Mouse (Mus musculus) liver, embryonic 13.5 days (tissue): ENCODE results near the gene Nck2. TPM values are rescaled to one million over a fixed set of nuclear protein-coding genes. Genes with fewer than 3 reads are reported as not detected.
A peak's percentile ranks its signal among the peaks of the same experiment; 100 is the strongest.
"Not testable (repeated sequence)": the region's sequence is repeated elsewhere in the genome, so short reads cannot be mapped to it uniquely, and the experiment has no call there.

Source experiments
- ATAC-seq: fragments of 200-750 bp; cut with Nextera tagmentation; 2 replicates; pipeline ENCODE4 v1.8.0; 2017; ENCODE audit warnings: low read depth, mild to moderate bottlenecking, moderate number of reproducible peaks, moderate library complexity
- DNase-seq: peaks from one replicate; pipeline ENCODE4 v3.0.0; 2022
- H3K27ac ChIP-seq: fragments of 300-500 bp; sonication (generic); 2 replicates; pipeline ENCODE4 v1.5.1; 2015; ENCODE audit warnings: moderate library complexity, mild to moderate bottlenecking, inconsistent platforms
- H3K27me3 ChIP-seq: fragments of 300-500 bp; sonication (generic); 2 replicates; pipeline ENCODE4 v1.6.1; 2015; ENCODE audit warnings: mild to moderate bottlenecking, inconsistent platforms
- H3K36me3 ChIP-seq: fragments of 300-500 bp; sonication (generic); 2 replicates; pipeline ENCODE4 v1.6.1; 2015; ENCODE audit warnings: mild to moderate bottlenecking, inconsistent platforms
- H3K4me1 ChIP-seq: fragments of 300-500 bp; sonication (generic); replicated peaks from 2 replicates; pipeline ENCODE4 v1.6.1; 2015; ENCODE audit warnings: inconsistent platforms
- H3K4me2 ChIP-seq: fragments of 300-500 bp; sonication (generic); 2 replicates; pipeline ENCODE4 v1.6.1; 2015; ENCODE audit warnings: inconsistent platforms, mild to moderate bottlenecking, moderate library complexity
- H3K4me3 ChIP-seq: fragments of 300-500 bp; sonication (generic); replicated peaks from 2 replicates; pipeline ENCODE4 v1.5.1; 2015; ENCODE audit warnings: mild to moderate bottlenecking, inconsistent platforms
- H3K9ac ChIP-seq: fragments of 300-500 bp; sonication (generic); 2 replicates; pipeline ENCODE4 v1.6.1; 2015; ENCODE audit warnings: mild to moderate bottlenecking, inconsistent platforms
- H3K9me3 ChIP-seq: fragments of 300-500 bp; sonication (generic); replicated peaks from 2 replicates; pipeline ENCODE4 v1.6.1; 2016; ENCODE audit warnings: inconsistent platforms
- WGBS: fragments of 180-500 bp; shearing (Covaris S2); methylation state at CpG from one replicate; pipeline ENCODE4 v1.1.7; 2015; ENCODE audit not compliant: insufficient replicate concordance; 5-methylcytosine and 5-hydroxymethylcytosine counted together
- polyA plus RNA-seq: library from polyadenylated mRNA; unstranded; fragments of >200 nt; fragmentation: Nextera tagmentation; extraction: Ambion mirVana; gene quantifications from 2 replicates; pipeline ENCODE4 v1.2.1, GENCODE M21; 2015

Nck2 gene
- polyA plus RNA-seq, 1 experiment from 2014 or later: 10.5 TPM

DNA sequence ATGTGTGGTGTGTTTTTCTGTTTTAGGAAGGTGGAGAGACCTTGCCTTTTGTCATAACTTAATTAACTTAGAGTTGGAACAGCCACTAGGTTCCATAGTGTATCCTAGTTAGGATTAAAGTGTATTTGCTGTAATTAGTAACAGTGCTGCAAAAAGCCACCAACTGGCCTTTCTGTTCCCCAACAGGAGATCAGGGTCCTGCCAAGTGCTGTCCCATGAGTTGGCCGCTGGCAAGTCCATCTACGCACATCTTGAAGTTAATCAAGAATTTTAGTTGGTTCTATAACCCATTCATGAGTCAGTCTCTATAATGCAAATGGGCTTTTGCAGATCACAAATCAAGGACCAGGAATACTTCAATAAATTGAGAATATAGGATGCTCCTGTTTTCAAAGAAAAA is 83.9 kb downstream of the Nck2 start:
- WGBS: 93% methylated on average over 2 of the region's 2 CpGs
- H3K36me3 ChIP-seq: no peaks in the 10 kb centered on the region
- H3K4me3 ChIP-seq: no peak overlapping the region
- peaks cover 26% of the 10 kb centered on the region for H3K4me1 ChIP-seq
- ATAC-seq (no peak), DNase-seq (no peak)
- no peak overlapping the region for H3K4me2 ChIP-seq
- no peak overlapping the region for H3K9ac ChIP-seq
- H3K9me3 ChIP-seq: no peaks in the 10 kb centered on the region
- H3K27ac ChIP-seq: no peak overlapping the region
- no peaks in the 10 kb centered on the region for H3K27me3 ChIP-seq

DNA sequence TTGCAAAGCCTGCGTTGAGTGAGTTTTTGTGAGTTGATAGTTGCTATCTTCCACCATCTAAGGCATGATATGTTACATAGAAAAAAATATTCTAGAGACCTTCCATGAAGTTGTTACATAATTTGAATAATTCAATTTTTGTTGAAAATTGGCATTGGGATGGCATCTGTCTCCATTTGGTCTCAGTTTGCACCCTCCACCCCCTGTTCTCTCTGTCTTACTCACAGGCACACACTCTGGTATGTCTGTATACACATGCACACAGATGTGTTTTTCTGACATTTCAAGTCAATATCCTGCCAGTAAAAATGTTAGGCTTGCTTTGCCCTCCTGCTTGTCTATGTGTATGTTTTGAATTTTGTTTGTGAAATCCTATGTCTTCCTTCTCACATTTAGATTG is 84.7 kb downstream of the Nck2 start:
- no peaks in the 10 kb centered on the region for H3K36me3 ChIP-seq
- H3K4me1 ChIP-seq: peaks cover 35% of the 10 kb centered on the region
- no peak for DNase-seq
- H3K9me3 ChIP-seq: no peaks in the 10 kb centered on the region
- H3K4me3 ChIP-seq: no peak overlapping the region
- ATAC-seq: no peak
- 67% methylated on average over 1 of the region's 1 CpGs for WGBS
- no peak overlapping the region for H3K9ac ChIP-seq
- H3K27ac ChIP-seq: no peak overlapping the region
- H3K27me3 ChIP-seq: no peaks in the 10 kb centered on the region
- H3K4me2 ChIP-seq: no peak overlapping the region

- Histone ChIP-seq H3K9ac (no peak overlapping the region), H3K27ac (no peak overlapping the region), H3K36me3 (no peaks in the 10 kb centered on the region), H3K4me1 (peaks cover 48% of the 10 kb centered on the region), H3K9me3 (no peaks in the 10 kb centered on the region), H3K4me3 (no peak overlapping the region), H3K4me2 (no peak overlapping the region), H3K27me3 (no peaks in the 10 kb centered on the region)
- WGBS: 72% methylated on average over 7 of the region's 7 CpGs
- DNase-seq (no peak), ATAC-seq (no peak)
Measured at GRCm38 (mm10) chr1:43530295-43531020, 86.1 kb downstream of the Nck2 start.

GRCm38 (mm10) chr1:43531307-43531706 is 86.9 kb downstream of the Nck2 start:
- Histone ChIP-seq H3K4me2 (no peak overlapping the region), H3K36me3 (no peaks in the 10 kb centered on the region), H3K4me1 (peaks cover 57% of the 10 kb centered on the region), H3K27me3 (no peaks in the 10 kb centered on the region), H3K27ac (no peak overlapping the region), H3K4me3 (no peak overlapping the region), H3K9ac (no peak overlapping the region), H3K9me3 (no peaks in the 10 kb centered on the region)
- DNase-seq: no peak
- WGBS: 79% methylated on average over 7 of the region's 7 CpGs
- no peak for ATAC-seq

GRCm38 (mm10) chr1:43532279-43532678 is 87.9 kb downstream of the Nck2 start:
- ATAC-seq: no peak
- Histone ChIP-seq H3K9me3 (no peaks in the 10 kb centered on the region), H3K9ac (no peak overlapping the region), H3K4me1 (peaks cover 65% of the 10 kb centered on the region), H3K4me3 (no peak overlapping the region), H3K4me2 (no peak overlapping the region), H3K27me3 (no peaks in the 10 kb centered on the region), H3K27ac (0 out of 2 replicates have a peak overlapping the region, but pooled peaks have one; percentile 12), H3K36me3 (no peaks in the 10 kb centered on the region)
- DNase-seq: no peak
- 53% methylated on average over 4 of the region's 4 CpGs for WGBS

GRCm38 (mm10) chr1:43533497-43533896 is 89.1 kb downstream of the Nck2 start:
- not testable (repeated sequence) for H3K9ac ChIP-seq, H3K27me3 ChIP-seq, H3K36me3 ChIP-seq, DNase-seq, H3K4me3 ChIP-seq, H3K9me3 ChIP-seq
- ATAC-seq: peak; percentile 34; the same call in 1 of the 2 replicates
- Histone ChIP-seq H3K27ac (peak overlapping the region; percentile 73), H3K4me1 (peaks cover 74% of the 10 kb centered on the region), H3K4me2 (peak overlapping the region; percentile 10; the same call in 1 of the 2 replicates)
- WGBS: 71% methylated on average over 11 of the region's 11 CpGs

DNA sequence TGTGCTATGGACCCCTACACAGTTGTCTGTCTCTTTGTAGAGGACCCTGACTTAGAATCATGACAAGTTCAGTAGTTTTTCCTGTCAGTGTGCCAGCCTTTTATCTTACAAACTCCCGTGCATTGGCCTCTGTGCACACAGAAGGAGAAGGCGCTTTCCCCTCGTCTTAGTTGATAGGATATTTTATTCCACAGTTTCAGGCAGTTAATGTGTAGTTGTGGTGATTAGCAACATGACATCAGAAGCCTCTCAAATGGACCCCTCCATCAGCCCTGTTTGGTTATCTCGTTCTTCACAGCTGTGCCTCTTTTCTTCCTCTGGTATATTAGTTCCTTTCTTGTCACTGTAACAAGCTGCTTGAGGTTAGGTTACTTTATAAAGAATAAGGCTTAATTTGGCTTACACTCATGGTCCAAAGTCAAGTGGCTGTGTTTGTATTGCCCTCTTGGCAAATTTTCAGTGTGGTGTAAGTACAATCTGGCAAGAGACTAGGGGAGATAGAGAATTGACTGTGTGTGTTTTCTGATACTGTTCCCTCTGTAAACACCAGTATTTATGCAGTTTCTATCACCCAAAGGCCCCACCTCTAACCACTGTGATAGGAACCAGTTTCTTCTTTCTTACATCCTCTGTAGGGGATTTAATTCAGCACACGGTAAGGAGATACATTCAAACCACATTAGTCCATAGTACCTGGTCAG is 89.8 kb downstream of the Nck2 start:
- Histone ChIP-seq H3K4me1 (peaks cover 81% of the 10 kb centered on the region), H3K27ac (peak overlapping the region; percentile 73), H3K27me3 (no peaks in the 10 kb centered on the region), H3K9ac (no peak overlapping the region), H3K4me3 (no peak overlapping the region), H3K36me3 (no peaks in the 10 kb centered on the region), H3K9me3 (no peaks in the 10 kb centered on the region), H3K4me2 (peak overlapping the region; percentile 10; the same call in 1 of the 2 replicates)
- ATAC-seq (peak; percentile 78), DNase-seq (peak; percentile 40)
- 11% methylated on average over 5 of the region's 5 CpGs for WGBS

- Histone ChIP-seq H3K4me1 (peaks cover 93% of the 10 kb centered on the region), H3K4me2 (peak overlapping the region; percentile 28; the same call in 1 of the 2 replicates), H3K9ac (no peak overlapping the region), H3K9me3 (no peaks in the 10 kb centered on the region), H3K4me3 (no peak overlapping the region), H3K36me3 (no peaks in the 10 kb centered on the region), H3K27me3 (no peaks in the 10 kb centered on the region), H3K27ac (no peak overlapping the region)
- ATAC-seq: peak; percentile 54
- peak; percentile 39 for DNase-seq
- 17% methylated on average over 6 of the region's 6 CpGs for WGBS
Measured at GRCm38 (mm10) chr1:43535519-43536000, 91.2 kb downstream of the Nck2 start.

- no peaks in the 10 kb centered on the region for H3K9me3 ChIP-seq
- no peak overlapping the region for H3K4me3 ChIP-seq
- peaks cover 92% of the 10 kb centered on the region for H3K4me1 ChIP-seq
- no peak overlapping the region for H3K4me2 ChIP-seq
- H3K36me3 ChIP-seq: no peaks in the 10 kb centered on the region
- ATAC-seq (no peak), DNase-seq (no peak)
- no peak overlapping the region for H3K27ac ChIP-seq
- WGBS: 26% methylated on average over 2 of the region's 2 CpGs
- H3K27me3 ChIP-seq: no peaks in the 10 kb centered on the region
- no peak overlapping the region for H3K9ac ChIP-seq
Measured at GRCm38 (mm10) chr1:43536266-43536665, 91.9 kb downstream of the Nck2 start.

- no peaks in the 10 kb centered on the region for H3K36me3 ChIP-seq
- H3K27ac ChIP-seq: no peak overlapping the region
- H3K4me3 ChIP-seq: no peak overlapping the region
- H3K4me2 ChIP-seq: no peak overlapping the region
- no peak for ATAC-seq
- DNase-seq: no peak
- H3K9me3 ChIP-seq: no peaks in the 10 kb centered on the region
- H3K9ac ChIP-seq: no peak overlapping the region
- H3K4me1 ChIP-seq: peaks cover 92% of the 10 kb centered on the region
- 79% methylated on average over 3 of the region's 3 CpGs for WGBS
- no peaks in the 10 kb centered on the region for H3K27me3 ChIP-seq
Measured at GRCm38 (mm10) chr1:43537021-43537420, 92.6 kb downstream of the Nck2 start.

DNA sequence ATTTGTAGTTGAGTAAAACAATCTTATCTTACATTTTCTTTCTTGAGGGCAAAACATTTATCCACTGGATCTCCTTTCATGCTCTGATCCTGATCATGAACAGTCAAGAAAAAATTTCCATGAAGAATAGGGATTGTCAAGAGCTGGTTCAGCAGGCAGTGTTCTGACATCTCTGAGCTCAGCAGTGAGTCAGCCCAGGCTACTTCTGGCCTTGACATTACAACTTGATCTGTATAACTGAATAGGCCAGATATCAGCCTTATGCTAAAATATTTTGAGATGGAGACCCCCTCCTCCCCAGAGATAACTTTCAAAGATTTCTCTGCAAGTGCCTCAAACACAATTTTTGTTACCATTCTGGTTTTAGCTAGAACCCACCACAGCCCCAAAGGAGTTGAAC is 93.1 kb downstream of the Nck2 start:
- no peaks in the 10 kb centered on the region for H3K36me3 ChIP-seq
- ATAC-seq: no peak
- no peak overlapping the region for H3K27ac ChIP-seq
- no peak overlapping the region for H3K4me2 ChIP-seq
- peaks cover 92% of the 10 kb centered on the region for H3K4me1 ChIP-seq
- DNase-seq: no peak
- H3K27me3 ChIP-seq: no peaks in the 10 kb centered on the region
- no peaks in the 10 kb centered on the region for H3K9me3 ChIP-seq
- no peak overlapping the region for H3K4me3 ChIP-seq
- H3K9ac ChIP-seq: no peak overlapping the region
